Mouse (Mus musculus) small intestine, adult 2 months (tissue): ENCODE results near the gene Anks3. TPM values are rescaled to one million over a fixed set of nuclear protein-coding genes. Genes with fewer than 3 reads are reported as not detected.
A peak's percentile ranks its signal among the peaks of the same experiment; 100 is the strongest.

Experiments used
- H3K27ac ChIP-seq: fragments of 200-500 bp; 2 replicates; pipeline ENCODE4 v1.5.1; 2012; ENCODE audit warnings: low read depth, low read length, control low read depth, inconsistent platforms; ENCODE audit not compliant: insufficient read depth
- H3K27me3 ChIP-seq: fragments of 200-500 bp; 2 replicates; pipeline ENCODE4 v1.6.1; 2012; ENCODE audit warnings: mild to moderate bottlenecking, moderate library complexity, low read length, inconsistent platforms; ENCODE audit not compliant: control insufficient read depth, insufficient read depth
- H3K36me3 ChIP-seq: fragments of 200-500 bp; 2 replicates; pipeline ENCODE4 v1.6.1; 2012; ENCODE audit warnings: mild to moderate bottlenecking, low read length, control low read depth, inconsistent platforms; ENCODE audit not compliant: control insufficient read depth, insufficient read depth
- H3K4me1 ChIP-seq: fragments of 200-500 bp; 2 replicates; pipeline ENCODE4 v1.6.1; 2012; ENCODE audit warnings: low read length, inconsistent platforms, mixed read lengths; ENCODE audit not compliant: control insufficient read depth, insufficient read depth, insufficient read length
- H3K4me3 ChIP-seq: fragments of 200-500 bp; 2 replicates; pipeline ENCODE4 v1.5.1; 2012; ENCODE audit warnings: low read depth, mild to moderate bottlenecking, control low read depth, inconsistent platforms, low read length, moderate library complexity
- CTCF ChIP-seq: fragments of 200-500 bp; IDR thresholded peaks from 2 replicates; pipeline ENCODE4 v1.5.1; 2012; ENCODE audit warnings: low read depth, mild to moderate bottlenecking, control low read depth, inconsistent platforms, low read length, moderate library complexity, mixed read lengths; ENCODE audit not compliant: insufficient replicate concordance, insufficient read length; ENCODE audit errors: extremely low read depth
- POLR2A ChIP-seq: fragments of 200-500 bp; IDR thresholded peaks from 2 replicates; pipeline ENCODE4 v1.6.1; 2012; ENCODE audit warnings: low read depth, mild to moderate bottlenecking, control low read depth, inconsistent platforms, low read length, moderate library complexity
- WGBS: fragments of 180-500 bp; shearing (Covaris S2); methylation state at CpG from one replicate; pipeline ENCODE4 v1.1.7; 2018; 5-methylcytosine and 5-hydroxymethylcytosine counted together
- polyA plus RNA-seq: library from polyadenylated mRNA; depleted of rRNA; stranded (reverse); fragments of >200 nt; gene quantifications from 2 replicates; pipeline ENCODE4 v1.2.3, GENCODE M21; 2012; rRNA removed

Anks3 gene
- polyA plus RNA-seq, result 17.9 and 34.8 TPM in 2 replicates

DNA sequence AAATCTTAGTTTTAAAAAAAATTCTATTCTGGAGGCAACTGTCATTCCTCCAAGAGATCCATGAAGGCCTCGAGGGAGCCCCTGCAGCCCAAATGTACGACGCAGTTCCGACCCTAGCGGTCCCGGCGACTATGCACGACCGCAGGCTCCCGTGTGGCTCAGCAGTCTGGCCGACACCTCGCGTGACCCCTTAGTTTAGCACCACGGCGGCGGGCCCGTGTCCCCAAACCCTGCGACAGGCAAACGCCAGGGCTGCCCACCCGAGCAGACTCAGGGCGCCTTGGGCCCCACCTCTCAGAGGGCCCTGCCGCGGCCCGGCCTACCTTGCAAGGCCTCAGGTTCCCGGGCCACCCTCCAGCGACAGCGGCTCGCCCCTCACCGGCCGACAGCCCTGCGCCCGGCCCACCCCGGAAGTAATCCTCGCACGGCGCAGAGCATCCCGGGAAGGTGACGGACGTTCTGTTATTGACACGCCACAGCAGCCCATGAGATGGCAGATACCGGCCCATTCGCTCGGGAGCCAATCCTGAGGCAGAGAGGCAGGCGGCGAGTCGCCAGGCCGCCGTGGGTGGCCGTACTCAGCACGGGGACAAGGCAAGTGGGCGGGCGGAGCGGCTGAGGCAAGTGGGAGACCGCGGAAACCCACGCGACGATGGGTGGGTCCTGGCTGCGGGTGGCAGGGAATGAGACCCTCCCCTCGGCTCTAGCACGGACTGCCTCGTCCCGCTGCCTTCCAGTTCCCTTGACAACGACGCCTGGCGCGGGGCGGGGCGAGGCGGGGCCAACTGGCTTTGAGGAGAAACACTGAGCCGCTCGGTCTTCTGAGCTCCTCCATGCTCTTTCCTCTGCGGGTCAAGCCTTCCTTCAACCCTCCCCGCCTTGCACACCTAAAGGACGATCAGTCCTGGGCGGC lies at the start of gene Anks3:
TSS of gene Anks3 (minus strand) at position 409 of the 913 bp plus-strand sequence.
- TF ChIP-seq POLR2A (peak; percentile 28; the same call in 1 of the 2 replicates), CTCF (no peak)
- Histone ChIP-seq H3K36me3 (no peaks in the 10 kb centered on the region; the same call in 1 of the 2 replicates), H3K4me1 (peaks cover 13% of the 10 kb centered on the region; the same call in 1 of the 2 replicates), H3K27me3 (no peaks in the 10 kb centered on the region), H3K4me3 (peak within 1 kb of the TSS; percentile 72), H3K27ac (peak within 1 kb of the TSS; percentile 44)
- under 1% methylated on average over 76 of the region's 76 CpGs for WGBS

DNA sequence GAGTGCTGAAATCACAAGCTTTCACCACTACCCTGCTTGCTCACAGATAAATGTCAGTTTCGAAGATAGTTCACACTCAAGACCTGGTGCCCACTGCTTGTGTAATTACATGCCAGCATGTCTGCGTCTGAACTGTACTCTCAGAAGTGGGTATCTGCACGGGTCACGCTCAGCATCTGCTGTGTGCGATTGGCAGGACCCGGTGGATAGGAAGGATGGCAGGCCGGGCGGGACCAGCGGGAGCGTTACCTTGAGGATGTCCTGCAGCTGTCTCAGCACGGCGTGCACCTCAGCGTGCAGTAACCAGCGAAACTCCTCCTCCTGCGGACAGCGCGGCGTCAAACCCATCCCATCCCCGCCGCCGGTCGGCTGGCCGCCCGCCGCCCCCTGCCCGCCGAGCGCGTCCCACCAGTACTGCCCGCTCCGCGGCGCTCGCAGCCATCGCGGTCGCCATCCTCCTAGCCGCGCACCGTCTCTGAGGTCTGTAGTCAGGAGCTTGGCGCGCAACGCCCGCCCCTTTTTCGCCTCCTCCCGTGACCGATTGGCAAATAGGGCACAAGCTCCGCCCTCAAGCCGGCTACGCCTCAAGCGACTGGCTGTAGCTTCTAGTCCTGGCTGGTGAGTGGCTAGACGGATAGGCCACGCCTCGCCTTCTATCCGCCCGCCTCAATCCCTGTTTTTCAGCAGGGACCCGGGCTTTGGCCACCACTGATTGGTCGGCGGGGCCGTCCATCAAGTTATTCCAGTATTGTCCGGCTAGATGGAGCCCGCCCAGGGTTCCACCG lies 49.2 kb upstream of the Anks3 start, which contains the start of gene Rogdi:
TSS of gene Rogdi (minus strand) at position 500 of the 785 bp plus-strand sequence.
- Histone ChIP-seq H3K36me3 (peaks cover 34% of the 10 kb centered on the region), H3K4me1 (peaks cover 24% of the 10 kb centered on the region), H3K27ac (peak within 1 kb of the TSS; percentile 38), H3K4me3 (peak within 1 kb of the TSS; percentile 65), H3K27me3 (no peaks in the 10 kb centered on the region)
- TF ChIP-seq POLR2A (peak; percentile 75), CTCF (no peak)
- under 1% methylated on average over 63 of the region's 63 CpGs for WGBS

DNA sequence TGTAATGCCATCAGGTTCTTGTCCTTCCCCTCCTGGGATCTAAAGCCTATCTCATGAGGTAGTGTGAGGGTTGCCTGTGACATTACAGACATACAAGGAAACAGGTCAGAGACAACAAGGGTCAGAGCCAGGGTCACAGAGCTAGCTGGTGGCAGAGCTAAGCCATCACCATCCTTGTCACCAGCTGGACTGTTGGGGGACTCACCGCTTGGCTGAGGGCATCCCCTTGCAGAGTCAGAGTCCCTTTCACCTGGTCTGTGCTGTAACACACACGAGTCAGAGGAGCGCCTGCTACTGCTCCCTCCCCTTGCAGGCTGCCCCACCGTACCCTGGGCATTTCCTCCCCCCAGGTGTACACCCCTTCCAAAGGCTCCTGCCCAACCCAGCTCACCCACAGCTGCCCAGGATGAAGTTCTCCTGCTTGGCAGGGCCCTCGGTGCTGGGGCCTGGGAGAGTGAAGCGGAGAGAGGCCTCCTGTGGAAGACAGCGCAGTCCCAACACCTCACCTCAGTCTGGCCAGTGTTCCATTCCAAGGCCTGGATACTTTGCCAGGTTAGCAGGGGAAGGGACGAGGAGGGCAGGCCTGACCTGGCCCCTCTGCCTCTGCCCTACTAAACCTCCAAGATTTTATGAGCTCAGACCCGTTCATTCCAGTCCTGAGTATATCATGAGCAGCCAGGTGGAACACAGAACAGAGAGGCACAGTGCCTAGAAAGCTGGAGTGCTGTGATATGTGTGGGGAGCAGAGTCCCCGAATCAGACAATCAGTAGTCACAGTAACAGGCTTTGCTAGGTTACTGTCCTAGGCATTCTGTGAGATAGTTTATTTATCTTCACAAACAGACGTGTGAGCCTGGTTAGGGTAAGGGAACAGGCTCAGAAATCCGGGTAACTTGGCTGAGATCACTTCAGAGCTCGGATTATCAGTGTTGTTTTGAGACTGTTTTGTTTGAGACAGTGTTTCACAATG lies 48.3 kb upstream of the Anks3 start:
- Histone ChIP-seq H3K4me1 (peaks cover 24% of the 10 kb centered on the region), H3K36me3 (peaks cover 26% of the 10 kb centered on the region), H3K27me3 (no peaks in the 10 kb centered on the region), H3K4me3 (peak overlapping the region; percentile 35), H3K27ac (peak overlapping the region; percentile 38)
- 39% methylated on average over 13 of the region's 13 CpGs for WGBS
- TF ChIP-seq CTCF, result no peak
- TF ChIP-seq POLR2A, result no peak

DNA sequence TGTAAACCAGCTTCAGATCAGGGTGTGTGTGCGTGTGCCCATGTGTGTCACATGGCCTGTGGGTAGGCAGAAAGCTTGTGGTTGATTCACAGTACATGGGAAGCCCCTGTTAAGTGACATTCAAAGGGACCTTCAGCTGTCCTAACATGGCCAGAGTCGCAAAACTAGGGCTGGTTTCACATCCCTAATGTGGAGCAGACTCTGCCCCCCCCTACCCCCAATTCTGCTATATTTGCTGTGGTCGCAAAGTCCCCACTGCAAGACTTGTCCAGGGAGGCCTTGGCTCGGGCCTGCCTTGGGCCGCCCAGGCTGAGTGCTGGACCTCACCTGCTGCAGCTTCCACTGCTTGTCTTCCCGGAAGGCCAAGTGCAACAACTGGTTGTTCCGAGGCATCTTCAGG lies 47.3 kb upstream of the Anks3 start:
- Histone ChIP-seq H3K36me3 (peaks cover 20% of the 10 kb centered on the region), H3K4me3 (0 out of 2 replicates have a peak overlapping the region, but pooled peaks have one; percentile 10), H3K27me3 (no peaks in the 10 kb centered on the region), H3K4me1 (peaks cover 28% of the 10 kb centered on the region), H3K27ac (no peak overlapping the region)
- 82% methylated on average over 7 of the region's 7 CpGs for WGBS
- TF ChIP-seq CTCF (no peak), POLR2A (no peak)

DNA sequence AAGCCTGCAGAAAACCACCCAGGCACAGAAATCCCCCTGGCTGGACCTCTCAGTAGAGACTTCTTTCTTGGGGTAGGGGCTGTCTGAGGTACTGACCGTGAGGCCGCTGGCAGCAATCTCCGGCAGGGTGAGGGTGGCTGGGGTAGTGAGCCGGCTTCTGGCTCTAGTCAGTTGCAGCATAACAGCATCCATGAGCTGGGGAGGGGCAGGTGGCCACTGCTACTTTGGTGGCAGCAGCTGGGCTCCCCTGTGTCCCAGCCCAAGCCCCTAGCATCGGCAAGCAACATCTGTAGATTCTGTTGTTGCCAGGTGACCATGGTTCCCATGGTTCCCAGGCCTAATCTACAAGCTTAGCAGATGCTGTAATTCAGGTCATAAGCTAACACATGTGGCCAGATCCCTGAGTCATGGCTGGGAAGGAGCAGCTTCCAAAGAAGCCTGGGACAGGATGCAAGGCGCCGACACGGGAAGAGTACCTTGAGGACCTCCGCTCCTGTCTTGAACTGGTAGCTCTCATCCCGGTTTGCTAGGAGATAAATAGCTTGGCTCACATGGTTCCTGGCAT lies 46.4 kb upstream of the Anks3 start:
- TF ChIP-seq POLR2A (no peak), CTCF (no peak)
- H3K36me3 ChIP-seq, result peaks cover 18% of the 10 kb centered on the region
- H3K27me3 ChIP-seq, result no peaks in the 10 kb centered on the region
- WGBS, result 88% methylated on average over 10 of the region's 10 CpGs
- no peak overlapping the region for H3K27ac ChIP-seq
- peaks cover 31% of the 10 kb centered on the region for H3K4me1 ChIP-seq
- no peak overlapping the region for H3K4me3 ChIP-seq

DNA sequence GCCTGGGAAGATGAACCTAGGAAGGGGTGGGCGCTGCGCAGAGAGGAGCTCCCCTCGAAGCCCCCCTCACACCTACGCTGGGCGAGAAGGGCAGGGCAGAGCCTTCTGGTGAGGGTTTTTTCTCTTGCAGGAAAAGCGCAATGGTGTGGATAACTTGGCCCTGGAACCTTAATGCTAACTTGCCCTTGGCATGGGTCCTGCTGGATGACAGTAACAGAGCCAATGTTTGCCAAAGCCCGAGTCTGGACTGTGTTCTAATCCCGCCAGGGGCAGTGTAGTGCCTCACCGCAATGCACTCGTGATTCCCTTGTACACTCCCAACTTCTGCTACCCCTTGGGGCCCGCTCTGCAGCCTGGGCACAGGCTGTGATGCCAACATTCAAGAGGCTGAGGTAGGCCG lies 44.1 kb upstream of the Anks3 start:
- H3K36me3 ChIP-seq, result peaks cover 10% of the 10 kb centered on the region
- 38% methylated on average over 12 of the region's 12 CpGs for WGBS
- H3K27ac ChIP-seq, result peak overlapping the region; percentile 89
- peak overlapping the region; percentile 72 for H3K4me3 ChIP-seq
- H3K27me3 ChIP-seq, result no peaks in the 10 kb centered on the region
- TF ChIP-seq CTCF, result no peak
- TF ChIP-seq POLR2A, result 0 out of 2 replicates have a peak, but pooled peaks have one; percentile 23
- H3K4me1 ChIP-seq, result peaks cover 31% of the 10 kb centered on the region
